Mouse (Mus musculus) spleen, adult 12 weeks (tissue): ENCODE results near the gene Camk2d.

ENCODE experiments used
- DNase-seq: peaks from one replicate; pipeline ENCODE4 v3.0.0; 2022; ENCODE audit warnings: low spot score

Camk2d gene

DNA sequence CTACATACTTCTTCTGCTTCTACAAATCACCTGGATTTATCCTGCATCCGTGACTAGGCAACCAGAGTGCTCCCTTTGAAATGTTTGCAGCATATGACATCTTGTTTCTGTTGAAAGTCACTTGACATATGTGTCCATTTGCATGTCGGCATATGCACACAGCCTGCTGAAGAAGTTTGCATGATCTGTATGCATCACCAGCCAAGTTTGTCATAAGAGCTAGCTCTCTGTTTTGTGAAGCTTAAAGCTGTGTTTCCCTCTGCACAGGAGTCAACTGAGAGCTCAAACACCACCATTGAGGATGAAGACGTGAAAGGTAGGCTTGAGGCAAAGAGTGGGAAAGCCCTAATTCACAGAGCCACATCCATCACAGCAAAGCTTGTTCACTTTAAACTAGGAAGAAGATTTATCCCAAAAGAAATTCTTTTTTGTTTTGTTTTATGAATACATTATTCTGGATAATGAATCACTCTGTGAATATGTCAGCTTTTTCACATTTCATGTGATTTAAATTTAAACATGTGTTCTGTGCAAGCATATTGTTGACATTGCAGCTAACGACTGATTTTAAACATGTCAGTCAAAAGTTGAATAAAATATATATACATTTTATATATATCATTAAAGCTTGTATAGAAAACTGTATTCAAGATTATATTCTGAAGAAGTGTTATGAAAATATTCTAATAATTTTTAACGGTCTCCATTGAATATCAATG is 214.4 kb downstream of the Camk2d start:
- no peak for DNase-seq

DNA sequence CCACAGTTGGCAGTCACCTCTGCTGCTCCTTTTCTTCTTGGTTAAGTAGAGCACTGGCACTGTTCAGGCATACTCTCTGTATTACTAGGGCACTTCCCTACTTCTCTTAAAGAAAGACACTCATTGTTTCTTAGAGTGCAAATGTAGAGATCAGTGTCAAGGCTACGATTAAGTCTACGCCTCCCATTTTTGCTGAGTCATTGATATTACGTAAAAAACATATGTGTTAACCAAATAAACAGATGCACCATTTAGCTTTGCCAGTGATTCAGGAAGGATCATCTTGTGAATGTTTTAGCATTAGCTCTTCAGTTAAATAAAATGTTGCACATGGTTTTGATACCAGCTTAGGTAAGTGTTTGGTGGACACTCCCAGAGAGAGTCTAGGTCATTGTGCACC is 215.5 kb downstream of the Camk2d start:
- no peak for DNase-seq

DNA sequence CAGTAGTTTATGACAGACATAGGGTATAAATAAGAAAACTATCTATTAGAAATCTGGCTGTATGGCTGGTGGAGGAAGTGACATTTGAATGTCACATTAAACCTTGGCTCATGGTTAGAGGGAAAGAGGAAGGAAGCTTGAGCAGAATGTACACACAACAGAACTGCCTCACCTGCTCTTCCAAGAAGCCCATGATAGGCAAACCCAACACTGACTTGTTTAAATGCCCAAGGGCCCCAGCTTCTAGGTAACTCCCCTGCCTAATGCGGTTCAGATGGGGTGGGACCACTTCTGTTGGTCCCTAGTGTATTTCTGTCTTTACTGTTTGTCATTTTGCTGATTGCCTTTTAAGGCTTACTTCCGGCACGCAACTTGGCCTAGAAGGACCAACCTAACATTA is 226.3 kb downstream of the Camk2d start:
- DNase-seq = no peak

DNA sequence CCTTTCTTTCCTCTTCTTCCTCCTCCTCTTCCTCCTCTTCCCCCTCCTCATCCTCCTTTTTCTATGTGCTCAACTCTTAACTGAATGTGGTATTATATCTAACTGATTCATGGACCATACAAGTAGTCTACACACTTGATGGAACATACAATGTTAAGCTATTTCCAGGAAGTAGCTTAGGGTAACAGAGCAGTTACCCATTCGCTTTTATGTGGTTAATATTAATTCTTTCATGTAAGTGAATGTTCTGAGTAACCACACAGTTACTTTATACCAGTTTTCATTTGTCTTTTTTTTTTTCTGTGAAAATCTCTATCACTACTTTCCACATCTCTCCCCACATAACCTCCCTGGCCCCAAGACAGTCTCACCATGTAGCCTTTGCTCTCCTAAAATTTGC is 228.8 kb downstream of the Camk2d start:
- DNase-seq = no peak

DNA sequence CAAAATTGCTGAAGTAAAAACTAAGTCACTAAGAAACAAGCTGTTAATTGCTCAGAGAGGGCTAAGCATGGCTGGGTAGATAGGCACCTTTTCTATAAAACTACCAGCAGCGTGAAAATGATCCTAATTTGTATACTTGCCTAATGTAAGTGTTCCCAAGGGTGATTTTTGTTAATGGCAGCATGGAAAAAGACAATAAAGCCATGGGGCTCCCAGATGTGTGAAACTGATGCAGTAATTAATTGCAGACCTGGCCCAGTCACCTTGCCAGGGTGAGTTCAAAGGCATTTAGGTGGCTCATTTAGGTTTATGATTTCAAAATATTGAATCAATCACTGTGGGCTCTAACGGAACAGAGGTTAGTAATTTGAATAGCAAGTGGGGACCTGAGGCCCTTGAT is 230.1 kb downstream of the Camk2d start:
- DNase-seq = no peak

- DNase-seq = no peak
Measured at GRCm38 (mm10) chr3:126827900-126828299, 231.8 kb downstream of the Camk2d start.

- DNase-seq = no peak
Measured at GRCm38 (mm10) chr3:126829817-126830216, 233.7 kb downstream of the Camk2d start.

DNA sequence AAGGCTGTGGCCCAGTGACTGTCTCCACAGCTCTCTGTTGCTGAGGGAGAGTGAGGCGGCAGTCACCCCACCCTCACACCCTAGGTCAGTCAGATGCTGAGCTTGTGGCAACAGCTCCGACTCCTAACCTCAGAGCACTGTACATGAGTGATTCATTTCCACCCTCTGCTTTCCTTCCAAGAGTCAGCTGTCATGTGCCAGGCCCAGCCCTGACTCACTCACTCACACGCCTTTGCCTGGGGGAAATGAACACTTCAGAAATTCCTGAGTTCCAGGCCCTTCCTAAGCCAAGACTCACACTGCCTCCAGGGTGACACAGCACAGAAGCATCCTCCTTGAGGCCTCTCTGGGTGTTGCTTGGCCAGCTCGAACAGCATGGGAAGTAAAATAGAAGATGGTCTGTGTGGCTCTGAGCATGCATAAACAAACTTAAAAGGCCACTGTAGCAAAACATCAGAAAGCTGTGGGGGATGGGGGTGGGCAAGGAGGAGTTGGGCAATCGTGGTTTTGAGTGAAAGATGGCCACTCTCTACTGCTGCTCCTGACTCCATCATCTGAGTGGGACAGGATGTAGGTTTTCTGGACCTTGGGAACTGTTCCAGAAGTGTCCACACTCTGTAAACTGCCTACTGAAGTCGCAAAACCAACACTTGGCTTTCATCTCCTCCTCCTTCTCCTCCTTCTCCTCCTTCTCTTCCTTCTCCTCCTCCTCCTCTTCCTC is 235.5 kb downstream of the Camk2d start:
- no peak for DNase-seq

GRCm38 (mm10) chr3:126834641-126835167 is 238.6 kb downstream of the Camk2d start:
- DNase-seq = no peak

DNA sequence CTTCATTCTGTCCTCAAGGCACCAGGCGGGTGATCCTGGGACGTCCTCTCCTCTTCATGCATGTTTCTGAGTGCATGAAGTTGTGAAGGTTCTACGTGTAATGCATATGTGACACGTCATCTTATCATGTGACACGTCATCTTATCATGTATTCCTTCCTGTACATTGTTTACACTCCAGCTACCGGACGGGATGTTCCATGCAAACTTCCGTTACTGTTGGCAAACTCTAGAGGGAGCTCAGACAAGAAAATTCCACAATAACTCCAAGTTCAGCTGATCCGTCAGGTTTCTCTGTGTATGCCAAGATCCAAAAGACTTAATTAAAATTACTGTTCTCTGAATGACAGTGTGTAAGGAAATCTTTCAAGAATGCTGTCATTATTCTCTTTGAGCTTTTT is 246.7 kb downstream of the Camk2d start:
- no peak for DNase-seq

GRCm38 (mm10) chr3:126844809-126845208 is 248.7 kb downstream of the Camk2d start:
- no peak for DNase-seq

GRCm38 (mm10) chr3:126848081-126848480 is 252.0 kb downstream of the Camk2d start:
- no peak for DNase-seq

DNA sequence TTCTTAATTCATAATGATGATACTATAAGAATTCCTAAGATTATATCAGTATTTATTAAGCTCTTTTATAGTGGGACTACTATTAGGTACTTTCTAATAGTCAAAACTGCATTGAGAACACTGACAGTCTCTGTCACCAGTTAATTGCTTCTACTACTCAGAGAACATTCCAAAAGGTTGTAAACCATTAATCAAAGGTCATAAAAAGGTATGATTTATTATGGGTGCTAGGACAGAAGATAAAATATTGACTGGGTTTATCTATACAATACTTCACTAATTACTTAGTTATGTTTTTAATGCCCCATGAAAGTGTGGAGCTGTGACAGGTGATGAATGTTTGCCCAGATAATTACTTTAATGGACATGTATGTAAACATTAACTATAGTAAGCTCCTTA is 264.3 kb downstream of the Camk2d start:
- no peak for DNase-seq

DNA sequence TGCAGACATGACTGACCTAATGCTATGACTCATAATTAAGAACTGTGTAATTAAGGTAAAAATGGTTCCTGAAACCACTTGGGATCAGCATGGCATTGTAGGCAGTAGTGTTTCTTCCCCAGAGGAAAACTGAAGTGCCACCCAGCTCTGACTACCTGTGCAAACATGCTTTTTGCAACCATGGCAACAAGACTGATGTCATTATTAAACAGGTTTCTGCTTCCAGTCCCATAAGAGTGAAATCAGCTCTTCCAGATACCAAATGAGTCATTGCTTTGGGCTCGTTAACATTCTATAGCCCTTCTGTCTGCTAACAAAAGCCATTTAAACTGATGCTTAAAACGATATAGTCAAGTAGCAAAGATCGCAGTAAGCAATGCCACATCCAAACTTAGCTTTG is 273.5 kb downstream of the Camk2d start:
- DNase-seq = no peak

- no peak for DNase-seq
Measured at GRCm38 (mm10) chr3:126870688-126871087, 274.6 kb downstream of the Camk2d start.

DNA sequence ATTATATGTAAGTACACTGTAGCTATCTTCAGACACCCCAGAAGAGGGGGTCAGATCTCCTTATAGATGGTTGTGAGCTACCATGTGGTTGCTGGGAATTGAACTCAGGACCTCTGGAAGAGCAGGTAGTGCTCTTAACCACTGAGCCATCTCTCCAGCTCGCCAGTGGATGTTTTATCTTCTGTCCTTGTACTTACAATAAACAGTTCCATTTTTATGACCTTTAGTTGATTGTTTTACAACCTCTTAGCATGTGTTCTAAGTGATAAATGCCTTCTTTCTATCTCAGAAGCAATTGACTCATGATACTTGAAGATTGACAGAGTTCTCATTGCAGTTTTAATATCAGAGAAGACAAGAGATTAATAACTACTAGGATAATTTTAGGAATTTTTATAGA is 282.1 kb downstream of the Camk2d start:
- DNase-seq = no peak

DNA sequence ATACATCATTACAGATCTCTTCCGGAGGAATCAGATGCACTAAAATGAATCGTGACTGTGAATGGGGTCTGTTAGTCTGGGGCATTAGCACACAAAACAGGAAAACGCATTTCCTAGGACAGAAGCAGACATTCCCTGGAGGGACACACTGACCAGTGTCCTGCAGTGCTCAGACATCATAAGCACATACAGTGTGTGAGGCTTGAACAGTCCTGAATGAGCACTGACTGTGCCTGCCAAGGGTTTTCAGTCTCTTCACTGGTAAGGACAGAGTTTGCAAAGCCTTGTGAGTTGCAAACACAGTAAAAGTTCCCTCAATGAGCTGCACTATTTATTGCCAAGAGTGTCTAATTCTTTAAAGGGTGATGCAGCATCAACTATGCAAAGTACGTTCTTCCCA is 290.0 kb downstream of the Camk2d start:
- no peak for DNase-seq

DNA sequence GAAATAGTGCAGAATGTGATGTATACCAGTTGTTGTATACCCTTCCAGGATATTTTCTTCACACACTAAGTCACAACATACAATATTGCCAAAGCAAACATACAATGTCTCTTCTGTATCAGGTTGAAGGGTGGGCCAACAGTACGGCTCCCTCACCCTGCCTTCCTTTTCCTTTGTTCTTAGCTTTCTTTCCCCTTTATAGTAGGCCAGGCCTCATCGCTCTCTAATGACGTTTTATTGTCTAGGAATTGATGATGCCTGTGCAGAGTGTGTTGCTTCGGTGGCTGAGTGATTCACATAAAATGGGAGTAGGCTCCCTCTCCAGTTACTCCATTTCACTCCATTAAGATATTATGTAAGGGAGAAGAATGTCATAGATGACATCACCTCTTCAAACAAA is 290.5 kb downstream of the Camk2d start:
- DNase-seq = no peak
